Mouse (Mus musculus) gastrocnemius, postnatal 25 days (tissue): ENCODE data around the gene Ddn. TPM values are rescaled to one million over a fixed set of nuclear protein-coding genes. Genes with fewer than 3 reads are reported as not detected.

Experiments used
- DNase-seq: peaks from one replicate; pipeline ENCODE4 v3.0.0; 2022
- long read RNA-seq, 2 experiments: library from polyadenylated mRNA; stranded (forward); transcript quantifications; one replicate each; pipeline ENCODE4 v2.0.0; 2021
- total RNA-seq, 2 experiments: library from RNA; stranded (reverse); gene quantifications; 1 replicate in 1 of 2; 2 replicates in 1 of 2; pipeline ENCODE4 v1.2.3; 2021

Gene Ddn
- total RNA-seq = under 1 TPM; 0.38 to 0.74 TPM
- long read RNA-seq, experiment 1 = 0 reads
- long read RNA-seq, experiment 2, partial matches to known transcripts = 0 of 1 reads
- long read RNA-seq, experiment 2, other reads (novel, unspliced or antisense) = 0 of 1 reads

GRCm38 (mm10) chr15:98809390-98809789 lies at the start of gene Ddn:
TSS of gene Ddn (minus strand) at chr15:98809490.
- DNase-seq = no peak

GRCm38 (mm10) chr15:98854214-98854613 lies 44.9 kb upstream of the Ddn start:
- DNase-seq = no peak

- DNase-seq = peak; percentile 18
These were observed 44.1 kb upstream of the Ddn start for GRCm38 (mm10) chr15:98853161-98853937.

DNA sequence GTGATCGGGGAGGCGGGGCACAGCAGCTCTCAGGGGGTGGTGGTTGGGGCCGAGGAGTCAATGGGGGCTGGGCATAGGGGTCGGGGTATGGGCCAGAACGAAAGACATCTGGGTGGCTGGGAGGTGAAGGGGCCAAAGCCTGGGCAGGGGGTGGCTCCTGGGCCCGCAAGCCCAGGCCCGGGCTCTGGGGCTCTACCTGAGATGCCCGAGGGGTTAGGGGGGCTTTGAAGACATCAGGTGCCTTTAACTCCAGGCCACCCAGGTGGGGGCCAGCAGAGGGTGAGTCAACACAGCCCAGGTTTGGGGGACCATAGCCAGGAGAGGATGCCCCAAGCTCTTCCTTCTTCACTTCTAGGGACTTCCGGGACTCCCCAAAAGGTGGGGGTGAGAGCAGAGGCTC lies 43.4 kb upstream of the Ddn start:
- DNase-seq = peak; percentile 4

DNA sequence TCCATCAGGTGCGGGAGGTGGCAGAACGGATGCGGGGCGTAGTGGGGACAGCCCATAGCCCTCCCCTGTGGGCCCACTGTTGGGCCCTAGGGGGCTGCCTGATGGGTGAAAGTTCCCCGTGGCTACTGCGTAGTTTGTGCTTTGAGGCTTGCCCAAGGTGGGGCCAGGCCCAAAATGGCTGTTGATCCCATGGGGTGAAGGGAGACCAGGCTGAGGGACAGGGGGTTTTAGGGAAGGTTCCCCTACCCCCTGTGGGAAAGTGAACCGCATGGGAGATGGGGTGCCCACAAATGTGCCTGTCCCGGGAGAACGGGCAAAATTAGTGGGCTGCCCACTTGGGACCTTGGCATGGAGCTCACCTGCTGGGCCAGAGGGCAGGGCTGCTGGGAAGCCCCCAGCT lies 42.8 kb upstream of the Ddn start:
- no peak for DNase-seq

DNA sequence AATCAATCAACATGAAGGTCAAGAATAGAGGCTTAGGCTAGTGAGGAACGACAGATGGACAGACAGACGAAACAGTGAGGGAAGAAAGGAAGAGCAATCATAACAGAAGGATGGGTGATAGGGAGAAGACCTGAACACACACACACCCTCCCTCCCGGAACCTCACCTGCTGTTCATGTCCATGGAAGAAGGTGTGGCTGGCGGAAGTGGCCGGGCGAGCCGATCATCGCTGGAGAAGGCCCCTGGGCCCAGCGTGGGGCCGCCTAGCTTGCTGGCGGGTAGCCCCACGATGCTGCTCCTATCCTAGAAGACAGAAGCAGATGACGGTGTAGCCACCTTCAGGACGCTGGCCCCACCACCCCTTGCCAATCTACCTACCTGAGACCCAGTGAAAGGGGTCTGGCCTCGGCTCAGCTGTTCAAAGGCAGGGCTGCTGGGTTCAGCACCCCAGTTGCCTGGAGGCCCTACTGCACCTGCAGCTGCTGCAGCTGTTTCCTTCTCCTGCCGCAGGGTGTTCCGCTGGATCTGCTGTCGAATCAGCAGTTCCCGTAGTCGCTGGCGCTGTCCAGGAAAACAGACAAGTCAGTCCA lies 42.0 kb upstream of the Ddn start:
- no peak for DNase-seq

GRCm38 (mm10) chr15:98850668-98851067 lies 41.4 kb upstream of the Ddn start:
- DNase-seq = no peak

DNA sequence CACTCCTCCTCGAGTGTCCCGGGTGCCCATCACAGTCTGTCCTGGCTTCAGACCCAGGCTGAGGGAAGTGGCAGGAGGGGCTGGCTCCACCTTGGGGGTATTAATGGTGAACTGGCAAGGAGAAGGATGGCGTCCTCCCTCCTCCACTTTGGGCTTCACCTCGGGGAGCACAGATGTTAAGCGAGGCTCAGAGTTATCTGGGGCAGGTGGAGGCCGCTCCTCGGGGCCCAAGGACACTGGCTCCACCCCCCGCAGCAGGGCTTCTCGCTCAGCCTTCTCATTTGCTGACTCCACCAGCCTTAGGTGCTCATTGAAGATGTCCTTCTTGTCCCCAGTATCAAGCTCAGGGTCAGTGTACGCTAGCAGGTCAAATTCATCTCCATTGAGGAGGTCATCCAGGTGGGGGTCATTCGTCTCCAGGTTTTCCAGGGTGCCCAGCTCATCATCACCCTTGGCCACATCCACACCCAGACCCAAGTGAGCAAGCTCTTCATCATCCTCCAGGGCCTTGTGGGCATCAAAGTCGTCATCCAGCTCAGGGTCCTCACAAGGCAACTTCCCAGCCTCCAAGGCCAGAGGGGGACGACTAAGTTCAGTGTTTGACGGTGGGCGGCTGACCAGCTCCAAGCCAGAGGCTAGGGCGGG lies 40.8 kb upstream of the Ddn start:
- DNase-seq = no peak

DNA sequence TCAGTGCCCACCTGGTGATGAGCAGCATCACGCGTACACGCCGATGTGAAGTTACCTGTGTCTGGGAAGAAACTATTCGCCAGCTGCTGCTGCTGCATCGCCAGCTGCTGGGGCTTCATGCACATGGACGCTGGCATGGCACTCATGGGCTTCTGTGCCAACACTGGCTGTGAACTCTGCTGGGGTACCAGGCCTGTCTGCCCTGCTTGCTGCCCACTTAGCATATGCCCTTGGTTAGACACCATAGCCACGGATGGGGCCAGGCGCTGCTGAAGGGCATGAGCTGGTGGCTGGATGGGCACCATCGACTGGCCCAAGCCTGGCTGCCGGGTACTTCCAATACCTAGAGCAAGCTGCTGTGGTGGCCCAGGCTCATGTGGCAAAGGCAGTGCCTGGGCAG lies 39.9 kb upstream of the Ddn start:
- no peak for DNase-seq

GRCm38 (mm10) chr15:98846140-98846539 lies 36.9 kb upstream of the Ddn start:
- DNase-seq = no peak

- no peak for DNase-seq
These were observed 35.9 kb upstream of the Ddn start for GRCm38 (mm10) chr15:98845149-98845548.

DNA sequence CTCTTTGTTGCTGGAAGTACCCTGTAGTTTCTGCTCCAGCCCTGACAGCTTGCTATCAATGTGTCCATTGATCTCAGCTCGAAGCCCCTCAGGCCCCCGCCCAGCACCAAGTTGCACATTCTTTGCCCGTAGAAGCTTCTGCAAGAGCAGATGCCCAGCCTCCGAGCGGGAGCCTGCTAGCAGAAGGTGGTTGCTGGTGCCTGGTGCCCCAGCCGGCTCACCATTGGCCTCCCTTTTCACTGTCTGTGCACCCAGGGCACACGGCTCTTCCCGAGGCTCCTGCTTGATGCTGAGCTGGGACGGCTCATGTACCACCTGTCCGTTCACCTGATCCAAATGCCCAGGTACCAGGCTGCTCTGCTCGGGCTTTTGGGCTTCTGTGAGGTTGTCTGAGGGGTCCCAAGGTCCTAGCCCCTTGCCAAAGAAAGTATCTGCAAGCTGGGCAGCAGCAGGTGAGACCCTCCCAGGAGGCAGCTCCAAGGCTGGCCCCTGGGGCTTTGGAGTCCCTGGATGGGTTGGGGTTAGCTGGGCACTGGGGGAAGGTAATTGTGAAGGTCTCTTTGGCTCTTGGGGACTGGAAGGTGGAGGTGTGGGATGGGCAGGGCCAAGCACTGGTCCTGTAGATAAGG lies 34.4 kb upstream of the Ddn start:
- no peak for DNase-seq

- no peak for DNase-seq
These were observed 30.6 kb upstream of the Ddn start for GRCm38 (mm10) chr15:98839671-98840585.

DNA sequence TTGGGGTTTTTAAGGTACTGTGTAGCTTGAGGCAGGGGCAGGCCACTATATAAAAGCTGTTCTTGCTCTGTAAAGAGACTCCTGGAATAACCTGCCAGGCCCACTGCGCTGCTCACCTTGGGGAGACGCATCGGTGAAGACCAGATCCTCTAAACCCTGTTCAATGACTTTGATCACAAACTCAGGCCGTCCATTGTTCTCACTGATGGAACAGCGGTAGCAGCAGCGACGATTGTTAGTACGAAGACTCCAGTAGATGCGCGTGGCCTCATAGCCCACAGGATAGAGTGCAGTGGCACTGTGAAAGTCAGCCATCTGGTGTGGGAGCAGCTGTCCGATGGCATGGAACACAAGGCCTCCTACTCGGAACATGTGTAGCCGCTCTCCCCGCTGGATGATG lies 29.9 kb upstream of the Ddn start:
- no peak for DNase-seq

DNA sequence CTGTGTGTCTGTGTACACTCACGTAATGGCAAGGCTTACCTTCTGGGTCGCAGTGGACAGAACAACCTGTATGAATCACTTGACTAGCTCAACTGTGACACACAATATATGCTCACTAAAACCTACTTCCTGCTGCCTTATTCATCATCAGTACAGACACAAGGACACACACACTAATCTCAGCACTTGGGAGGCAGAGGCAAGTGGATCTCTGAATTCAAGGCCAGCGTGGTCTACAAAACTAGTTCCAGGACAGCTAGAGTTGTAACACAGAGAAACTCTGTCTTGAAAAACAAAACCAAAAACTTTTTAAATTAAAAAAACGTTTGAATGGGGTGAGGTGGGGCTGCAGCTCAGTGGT lies 28.4 kb upstream of the Ddn start:
- no peak for DNase-seq

DNA sequence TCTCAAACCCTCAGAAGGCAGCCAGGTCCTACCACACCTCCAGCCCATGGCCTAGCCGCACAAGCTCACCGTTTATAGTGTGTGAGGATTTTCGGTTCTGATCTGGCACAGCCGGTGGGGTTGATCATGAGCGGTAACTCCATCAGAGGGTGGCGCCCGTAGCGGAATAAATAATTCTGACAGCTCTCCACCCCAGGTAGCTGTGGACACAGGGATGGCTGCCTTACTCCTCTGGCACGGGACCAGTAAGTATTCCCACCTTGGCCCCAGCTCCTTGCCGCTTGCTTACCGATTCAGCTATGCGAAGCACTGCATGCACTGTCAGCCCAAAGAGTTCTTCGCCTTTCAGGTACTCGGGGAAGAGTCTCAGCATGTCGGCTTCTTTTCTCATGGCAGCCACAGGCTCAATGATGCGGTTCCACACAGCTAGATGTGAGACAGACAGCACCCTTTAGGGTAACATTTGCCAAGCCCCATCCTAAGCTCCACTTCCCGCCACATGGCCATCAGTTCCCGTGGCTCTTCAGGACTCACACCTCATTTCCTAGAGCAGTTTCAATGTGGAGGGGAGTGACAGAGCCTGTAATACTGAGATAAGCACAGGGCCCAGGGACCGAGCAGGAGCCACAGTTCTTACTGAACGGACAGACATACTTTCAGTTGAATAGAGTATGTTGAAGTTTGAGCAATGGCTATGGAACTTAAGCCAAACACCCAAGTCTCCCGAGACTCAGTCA lies 27.9 kb upstream of the Ddn start:
- no peak for DNase-seq

DNA sequence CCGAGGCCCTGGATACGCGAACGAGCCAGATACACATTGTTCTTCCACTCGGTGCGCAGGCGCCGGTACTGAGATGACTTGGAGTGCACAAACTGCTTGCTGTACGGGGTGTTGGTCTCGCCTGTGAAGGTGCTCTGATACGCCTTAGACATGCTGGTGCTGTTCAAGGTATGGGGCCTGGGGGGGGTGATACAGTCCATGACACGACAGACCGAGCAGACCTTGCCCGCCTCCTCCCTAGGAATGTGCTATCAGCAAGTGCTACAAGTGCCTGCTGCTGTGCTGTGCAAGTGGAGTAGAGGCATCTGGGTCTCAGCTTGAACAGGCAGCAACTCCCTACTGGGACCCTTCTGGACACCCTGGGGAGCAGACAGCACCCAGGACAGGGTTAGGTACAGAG lies 26.0 kb upstream of the Ddn start:
- DNase-seq = no peak

DNA sequence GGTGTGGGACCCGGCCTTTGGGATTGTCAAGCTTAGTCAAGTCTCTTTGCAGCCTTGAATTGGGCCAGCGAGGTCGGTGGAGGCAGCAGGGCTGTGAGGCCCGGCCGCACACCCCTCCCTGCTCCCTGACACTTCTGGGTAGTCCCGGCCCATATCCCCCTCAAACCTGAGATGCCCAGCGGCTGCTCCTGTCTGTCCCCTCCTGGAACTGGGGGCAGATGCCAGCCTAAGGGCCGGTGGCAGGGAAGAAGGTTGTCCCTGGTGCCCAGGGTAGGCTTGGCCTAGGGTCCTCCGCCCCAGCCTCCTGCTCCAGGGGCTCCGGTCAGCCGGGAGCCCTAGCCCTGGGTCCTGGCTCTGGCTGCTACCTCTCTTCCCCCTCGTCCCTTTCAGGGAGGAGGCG lies 24.8 kb upstream of the Ddn start:
- no peak for DNase-seq

GRCm38 (mm10) chr15:98833281-98833680 lies 24.0 kb upstream of the Ddn start:
- no peak for DNase-seq

GRCm38 (mm10) chr15:98832161-98833058 lies 23.1 kb upstream of the Ddn start:
- no peak for DNase-seq
